Mouse (Mus musculus): ENCODE data around the gene Igfbp1.

DNA sequence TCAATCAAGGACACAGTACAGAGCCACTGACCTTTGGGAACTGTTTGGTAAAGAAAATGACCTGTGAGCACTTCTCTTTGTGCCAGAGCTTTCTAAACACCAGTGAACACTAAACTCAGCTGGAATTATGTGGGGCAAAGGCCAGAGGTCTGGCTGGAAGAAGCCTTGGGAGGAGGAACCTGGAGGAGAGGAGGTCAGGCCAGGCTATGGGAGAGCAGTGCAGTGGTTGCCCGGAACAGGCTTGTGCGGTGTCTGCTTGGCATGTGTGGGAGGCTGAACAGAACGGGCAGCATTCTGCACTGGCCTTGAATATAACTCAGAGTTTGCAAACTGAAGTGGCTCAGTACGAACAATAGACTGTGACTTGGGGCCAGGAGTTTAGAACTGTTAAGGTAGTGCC, 32.4 kb downstream of the Igfbp1 start:
- TF ChIP-seq CTCF (IDR thresholded peaks at IDR 0.05; ENCODE audit: extremely low read depth, insufficient read depth, insufficient read length, insufficient replicate concordance) = no peak
- TF ChIP-seq POLR2A (IDR thresholded peaks at IDR 0.05; ENCODE audit: low read depth, low read length) = no peak

Data from spleen, adult 2 months (tissue).